Mouse (Mus musculus): Measurements from ENCODE around the gene Mea1.

DNA sequence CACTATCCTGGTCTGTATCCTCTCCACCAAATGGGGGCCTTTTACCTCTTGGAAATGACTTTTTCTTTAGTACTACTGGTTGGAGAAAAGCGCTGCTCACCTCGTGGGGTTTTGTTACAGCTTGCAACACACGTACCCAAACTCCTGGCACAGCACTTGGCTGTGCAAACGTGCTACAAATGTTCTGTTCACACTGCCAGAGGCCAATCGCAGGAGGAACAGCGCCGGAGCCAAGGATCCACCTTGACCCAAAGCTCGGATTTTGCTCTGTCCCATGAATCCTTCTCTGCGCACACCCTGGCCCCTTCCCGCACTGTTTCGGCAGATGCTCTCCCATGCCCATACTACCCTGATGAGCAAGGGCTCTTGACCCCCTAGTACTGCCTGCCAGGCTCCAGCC is 49.9 kb downstream of the Mea1 start:
- TF ChIP-seq CTCF (IDR thresholded peaks at IDR 0.05; ENCODE audit: insufficient read depth, low read depth, low read length) = no peak
- no peak for TF ChIP-seq POLR2A (IDR thresholded peaks at IDR 0.05; ENCODE audit: insufficient read depth, low read depth, low read length)

All from olfactory bulb, adult 2 months (tissue).